Mouse (Mus musculus) large intestine, adult 2 months (tissue): ENCODE results near the gene Wwox. TPM values are rescaled to one million over a fixed set of nuclear protein-coding genes. Genes with fewer than 3 reads are reported as not detected.

ENCODE experiments used
- DNase-seq: peaks from one replicate; pipeline ENCODE4 v3.0.0-alpha.2; 2012; ENCODE audit warnings: low read depth, low spot score
- WGBS: fragments of 180-500 bp; shearing (Covaris S2); methylation state at CpG from one replicate; pipeline ENCODE4 v1.1.7; 2018; 5-methylcytosine and 5-hydroxymethylcytosine counted together
- polyA plus RNA-seq: library from polyadenylated mRNA; depleted of rRNA; stranded (reverse); fragments of >200 nt; gene quantifications from 2 replicates; pipeline ENCODE4 v1.2.3, GENCODE M21; 2012

Wwox gene
- polyA plus RNA-seq, 1 experiment: 4.3 TPM

DNA sequence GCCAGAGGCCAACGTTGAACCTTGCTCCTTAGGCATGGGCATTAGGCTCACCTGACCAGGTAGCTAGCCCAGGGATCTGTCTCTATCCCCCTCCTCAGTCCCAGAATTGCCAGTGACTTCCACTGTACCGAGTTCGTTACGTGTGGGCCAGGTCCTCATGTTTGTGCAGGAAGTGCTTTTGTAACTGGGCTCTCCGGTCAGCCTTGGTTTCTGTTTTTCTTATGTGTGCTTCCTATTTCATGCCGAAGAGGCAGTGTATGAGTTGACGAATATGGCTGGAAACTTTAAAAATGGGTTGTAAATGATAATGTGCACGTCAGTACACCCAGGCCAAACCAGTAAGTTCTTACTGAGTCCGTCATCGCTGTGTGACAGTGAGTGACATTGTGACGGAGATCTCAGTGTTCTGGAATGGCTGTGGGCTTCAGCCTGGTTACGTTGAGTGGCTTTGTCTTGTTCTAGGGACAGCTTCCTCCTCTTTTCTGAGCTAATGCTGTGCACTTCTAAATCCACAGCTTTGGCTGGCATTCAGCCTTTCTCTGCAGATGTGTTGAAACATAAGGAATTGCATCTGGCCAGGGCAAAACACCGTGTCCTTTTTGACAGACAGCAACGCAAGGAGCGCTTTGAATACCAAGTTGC, 87.3 kb downstream of the Wwox start:
- no peak for DNase-seq
- WGBS: 92% methylated on average over 15 of the region's 15 CpGs

- 81% methylated on average over 12 of the region's 12 CpGs for WGBS
- DNase-seq: no peak
Observed at GRCm38 (mm10) chr8:114527648-114528221, 88.3 kb downstream of the Wwox start.

- 87% methylated on average over 10 of the region's 10 CpGs for WGBS
- no peak for DNase-seq
Observed at GRCm38 (mm10) chr8:114529581-114529980, 90.1 kb downstream of the Wwox start.

DNA sequence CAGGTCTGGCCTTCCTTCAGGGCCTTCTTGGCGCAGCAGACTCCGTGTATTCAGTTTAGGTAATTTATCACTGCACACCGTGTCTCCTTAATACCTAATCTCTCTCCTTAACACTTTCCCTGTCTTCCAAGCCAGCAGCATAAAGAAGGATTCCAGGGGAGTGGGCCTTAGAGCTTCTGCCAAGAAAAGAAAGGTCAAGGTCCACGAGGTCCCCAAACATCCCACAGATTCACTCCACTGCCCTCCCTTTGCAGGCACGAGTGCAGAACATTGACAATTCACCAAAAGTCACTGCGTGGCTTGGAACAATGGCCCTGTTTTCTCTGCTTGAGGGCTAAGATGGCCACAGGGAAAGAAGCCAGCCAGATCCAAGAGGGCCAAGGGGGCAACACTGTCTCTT, 96.7 kb downstream of the Wwox start:
- DNase-seq: no peak
- WGBS: 69% methylated on average over 6 of the region's 6 CpGs

- 11% methylated on average over 3 of the region's 3 CpGs for WGBS
- peak; percentile 31 for DNase-seq
Observed at GRCm38 (mm10) chr8:114541132-114541531, 101.7 kb downstream of the Wwox start.

- 68% methylated on average over 8 of the region's 8 CpGs for WGBS
Observed at GRCm38 (mm10) chr8:114548360-114548759, 108.9 kb downstream of the Wwox start.

DNA sequence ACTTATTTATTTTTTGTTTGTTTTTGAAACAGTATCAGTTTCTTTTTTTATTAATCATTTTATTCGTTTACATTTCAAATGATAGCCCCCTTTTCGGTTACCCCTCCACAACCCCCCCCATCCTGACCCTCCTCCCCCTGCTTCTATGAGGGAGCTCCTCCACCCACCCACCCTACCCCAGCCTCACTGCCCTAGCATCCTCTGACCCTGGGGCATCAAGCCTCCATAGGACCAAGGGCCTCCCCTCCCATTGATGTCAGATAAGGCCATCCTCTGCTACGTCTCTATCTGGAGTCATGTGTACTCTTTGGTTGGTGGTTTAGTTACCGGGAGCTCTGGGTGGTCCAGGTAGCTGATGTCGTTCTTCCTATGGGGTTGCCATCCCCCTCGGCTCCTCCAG, 109.4 kb downstream of the Wwox start:
- DNase-seq: no peak
- 76% methylated on average over 6 of the region's 6 CpGs for WGBS

More at GRCm38 (mm10) chr8:114548360-114548759, 108.9 kb downstream of the Wwox start:
- no peak for DNase-seq

DNA sequence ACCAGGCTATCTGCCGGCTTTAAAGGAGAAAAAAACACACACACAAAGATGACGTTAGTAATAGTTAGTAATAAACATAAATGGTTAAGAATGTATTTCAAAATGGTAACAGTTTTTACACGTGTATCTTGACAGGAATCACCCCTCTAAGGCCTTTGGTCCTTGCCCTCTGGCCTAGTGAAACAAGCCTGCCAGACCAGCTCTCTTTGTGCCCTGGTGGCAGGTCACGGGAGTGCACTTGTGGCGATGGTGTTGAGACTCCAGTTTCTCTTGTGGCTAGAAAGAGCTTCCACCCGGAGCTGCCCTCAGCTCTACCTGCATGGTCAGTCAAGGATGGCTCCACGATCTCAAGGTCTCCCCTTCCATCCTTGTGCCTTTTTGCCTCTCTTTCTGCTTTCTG, 110.6 kb downstream of the Wwox start:
- no peak for DNase-seq

GRCm38 (mm10) chr8:114552606-114553005, 113.2 kb downstream of the Wwox start:
- WGBS: 75% methylated on average over 3 of the region's 3 CpGs
- DNase-seq: no peak

More for the DNA sequence above, 110.6 kb downstream of the Wwox start:
- WGBS: 87% methylated on average over 7 of the region's 7 CpGs

- DNase-seq: no peak
- WGBS: 77% methylated on average over 15 of the region's 15 CpGs
Observed at GRCm38 (mm10) chr8:114554966-114555365, 115.5 kb downstream of the Wwox start.

DNA sequence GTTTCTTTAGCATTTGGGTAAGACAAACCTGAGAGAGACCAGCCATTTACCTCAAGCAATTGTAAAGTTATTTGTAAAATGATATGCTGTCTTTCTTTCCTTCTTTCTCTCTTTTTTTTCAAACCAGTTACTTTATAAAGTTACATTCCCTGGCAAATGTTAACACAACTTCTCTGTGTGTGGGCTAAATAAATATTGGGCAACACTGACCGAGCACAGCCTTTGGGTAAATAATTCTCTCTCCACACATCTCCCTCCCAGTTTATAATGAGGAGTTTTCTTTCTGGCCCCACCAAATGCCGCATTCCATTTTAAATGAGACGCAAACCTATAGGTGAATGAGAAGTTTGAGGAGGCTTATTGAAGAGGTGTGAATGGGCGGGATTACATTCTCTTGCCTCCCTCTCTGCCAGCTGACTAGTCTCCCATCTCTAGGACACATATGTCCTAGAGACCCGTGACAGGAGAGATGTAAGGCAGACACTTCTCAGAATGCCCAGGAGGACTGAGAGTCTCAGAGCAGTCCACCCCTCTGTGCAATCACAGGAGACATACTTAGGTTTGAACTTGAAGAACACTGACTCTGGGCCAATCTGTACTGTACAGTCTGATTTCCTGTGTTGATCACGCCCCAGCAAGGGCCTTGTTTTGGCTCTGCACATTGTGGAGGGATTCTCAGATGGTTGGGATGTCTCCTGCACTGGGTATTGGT, 116.2 kb downstream of the Wwox start:
- 59% methylated on average over 6 of the region's 6 CpGs for WGBS
- no peak for DNase-seq

- DNase-seq: no peak
- WGBS: 58% methylated on average over 8 of the region's 8 CpGs
Observed at GRCm38 (mm10) chr8:114561191-114561590, 121.7 kb downstream of the Wwox start.

DNA sequence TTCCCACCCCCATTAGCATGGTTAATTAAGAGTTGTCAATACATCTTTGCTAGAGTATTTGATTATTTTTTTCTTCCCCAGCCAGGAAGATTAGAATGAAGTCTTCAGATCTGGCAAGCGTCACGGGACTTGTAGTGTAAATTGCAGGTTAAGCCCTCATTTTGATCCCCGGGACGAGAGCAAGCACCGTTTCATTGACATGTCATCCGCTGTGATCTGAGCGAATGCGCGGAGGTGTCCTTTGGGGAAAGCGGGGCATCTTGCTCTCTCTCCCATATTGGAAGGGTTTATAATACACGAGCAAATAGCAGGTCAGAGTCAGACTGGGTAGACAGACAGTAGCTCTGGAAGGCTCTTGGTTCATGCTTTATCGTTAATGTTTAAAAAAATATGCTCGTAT, 123.0 kb downstream of the Wwox start:
- no peak for DNase-seq
- WGBS: 93% methylated on average over 13 of the region's 13 CpGs

DNA sequence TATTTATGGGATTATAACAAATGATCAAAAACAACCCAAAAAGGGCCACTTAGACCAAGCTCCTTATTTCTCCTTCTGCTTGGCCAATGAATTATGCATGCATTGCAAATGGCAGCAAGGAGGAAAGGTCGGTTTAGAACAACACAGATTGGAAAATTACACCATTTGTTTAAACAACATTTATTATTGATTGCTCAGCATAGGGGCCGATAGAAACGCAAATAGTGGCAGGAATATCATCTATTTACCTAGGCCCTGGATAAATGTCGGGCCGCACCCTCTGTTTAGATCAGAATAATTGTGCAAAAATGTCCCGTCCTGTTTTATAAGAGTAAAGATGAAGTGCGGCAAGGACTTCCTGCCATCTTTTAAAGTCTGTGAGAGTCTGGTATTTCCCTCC, 123.9 kb downstream of the Wwox start:
- 85% methylated on average over 7 of the region's 7 CpGs for WGBS
- no peak for DNase-seq

- 81% methylated on average over 6 of the region's 6 CpGs for WGBS
- no peak for DNase-seq
Observed at GRCm38 (mm10) chr8:114564036-114564435, 124.6 kb downstream of the Wwox start.

- no peak for DNase-seq
- 39% methylated on average over 16 of the region's 16 CpGs for WGBS
Observed at GRCm38 (mm10) chr8:114568531-114569166, 129.2 kb downstream of the Wwox start.

GRCm38 (mm10) chr8:114573014-114573746, 133.7 kb downstream of the Wwox start:
- WGBS: 74% methylated on average over 4 of the region's 4 CpGs
- DNase-seq: no peak

DNA sequence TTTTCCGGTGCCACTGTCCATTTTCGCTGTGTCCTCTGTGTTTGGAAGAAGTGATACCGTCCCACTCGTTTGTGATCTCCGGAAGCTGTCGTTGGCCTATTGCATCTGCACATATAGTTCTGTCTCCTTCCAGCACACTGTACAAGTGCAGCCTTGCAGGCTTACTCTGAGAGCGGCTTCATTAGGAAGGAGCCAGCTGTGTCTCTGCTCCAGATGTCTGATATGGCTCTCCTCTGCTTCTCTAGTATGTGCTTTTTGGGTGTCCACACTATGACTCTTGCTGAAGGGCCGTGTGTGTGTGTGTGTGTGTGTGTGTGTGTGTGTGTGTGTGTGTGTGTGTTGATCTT, 134.3 kb downstream of the Wwox start:
- no peak for DNase-seq
- 87% methylated on average over 8 of the region's 8 CpGs for WGBS

DNA sequence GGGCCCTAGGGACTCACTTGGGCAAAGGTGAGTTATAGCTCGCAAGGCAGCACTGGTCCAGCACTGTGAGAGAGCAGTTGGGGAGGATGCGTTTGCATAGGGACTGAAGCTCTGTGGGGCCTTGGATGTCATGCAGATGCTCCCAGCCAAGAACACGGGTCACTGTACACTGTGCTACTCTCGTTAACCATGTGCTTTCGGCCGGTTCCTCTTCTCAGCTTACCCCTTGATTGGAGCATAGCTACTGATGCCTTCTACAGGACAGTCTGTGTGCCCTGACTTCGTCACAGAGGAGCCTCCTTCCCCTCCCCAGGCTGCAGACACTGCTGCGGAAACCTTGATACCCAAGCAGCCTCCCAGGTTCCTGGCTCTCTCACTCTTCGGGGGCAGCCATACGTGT, 139.8 kb downstream of the Wwox start:
- no peak for DNase-seq
- 93% methylated on average over 10 of the region's 10 CpGs for WGBS

DNA sequence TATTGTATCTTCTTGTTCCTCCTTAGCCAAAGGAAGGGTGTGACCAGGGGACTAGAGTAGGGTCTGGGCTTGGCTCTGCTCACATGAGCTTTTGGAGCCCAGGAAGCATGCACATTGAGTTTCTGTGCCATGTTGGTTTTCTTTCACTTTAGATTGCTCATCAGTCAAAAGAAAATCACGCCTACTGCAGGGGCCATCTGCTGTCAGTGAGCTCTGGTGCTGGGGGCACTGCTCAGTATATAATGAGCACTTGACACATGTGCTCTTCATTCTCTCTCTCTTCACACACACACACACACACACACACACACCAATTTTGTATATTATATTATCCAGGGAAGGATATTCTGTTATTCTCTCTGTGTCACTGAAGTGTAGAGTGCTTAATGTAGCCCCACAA, 141.2 kb downstream of the Wwox start:
- WGBS: 96% methylated on average over 1 of the region's 1 CpGs
- no peak for DNase-seq
